Mouse (Mus musculus): ENCODE measurements around the gene Dnajc4. TPM values are rescaled to one million over a fixed set of nuclear protein-coding genes. Genes with fewer than 3 reads are reported as not detected.

The Dnajc4 gene
- polyA plus RNA-seq, 2 experiments: 24.4 to 32.4 TPM

DNA sequence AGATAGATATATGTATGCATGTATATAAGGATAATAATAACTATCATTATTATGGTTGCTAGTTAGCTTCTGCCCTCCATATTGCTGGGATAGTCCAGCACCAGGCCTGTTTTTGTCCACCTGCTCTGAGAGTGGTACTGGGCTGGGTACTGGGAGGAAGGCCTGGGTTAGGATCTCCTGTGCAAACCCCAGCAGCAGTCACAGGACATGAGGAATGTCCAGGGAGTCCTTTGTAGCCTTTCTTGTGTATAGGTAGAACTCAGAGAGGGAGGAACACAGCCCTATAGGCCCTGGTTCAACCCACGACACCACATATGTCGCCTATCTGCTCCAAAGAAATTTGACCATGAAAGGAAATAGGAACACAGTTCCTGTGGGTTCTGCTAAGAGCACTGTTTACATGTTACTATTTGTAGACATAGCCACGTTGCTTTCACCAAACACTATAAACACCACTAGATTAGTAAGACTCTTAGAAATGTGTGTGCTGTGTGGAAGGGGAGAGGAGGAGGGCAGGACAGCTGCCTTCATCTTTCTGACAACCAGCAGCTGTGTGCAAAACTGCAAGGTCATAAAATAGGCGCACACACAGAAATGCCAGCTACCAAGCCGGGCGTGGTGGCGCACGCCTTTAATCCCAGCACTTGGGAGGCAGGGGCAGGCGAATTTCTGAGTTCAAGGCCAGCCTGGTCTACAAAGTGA, 14.7 kb upstream of the Dnajc4 start:
- H3K4me3 ChIP-seq (replicated peaks; ENCODE audit: low read length): no peak overlapping the region
- H3K36me3 ChIP-seq (ENCODE audit: control insufficient read depth, insufficient read depth, low read length): no peaks in the 10 kb centered on the region
- H3K4me1 ChIP-seq (ENCODE audit: control insufficient read depth, insufficient read depth, low read length): no peaks in the 10 kb centered on the region
- H3K9me3 ChIP-seq (ENCODE audit: control insufficient read depth, low read length): no peaks in the 10 kb centered on the region
- no peak for TF ChIP-seq POLR2A (IDR thresholded peaks at IDR 0.05; ENCODE audit: borderline replicate concordance, extremely low read depth, insufficient read depth, insufficient read length)
- H3K9ac ChIP-seq (ENCODE audit: low read depth, low read length, severe bottlenecking): no peak overlapping the region
- no peak for DNase-seq (ENCODE audit: low spot score)
- no peaks in the 10 kb centered on the region for H3K27me3 ChIP-seq (ENCODE audit: control insufficient read depth, insufficient read depth, low read length)
- no peak overlapping the region for H3K4me2 ChIP-seq (replicated peaks; ENCODE audit: low read depth, low read length, severe bottlenecking)
- 75% methylated on average over 9 of the region's 9 CpGs for WGBS
- no peak overlapping the region for H3K27ac ChIP-seq (replicated peaks; ENCODE audit: low read depth, low read length)
- no peak for ATAC-seq (ENCODE audit: low FRiP score, low read depth)

DNA sequence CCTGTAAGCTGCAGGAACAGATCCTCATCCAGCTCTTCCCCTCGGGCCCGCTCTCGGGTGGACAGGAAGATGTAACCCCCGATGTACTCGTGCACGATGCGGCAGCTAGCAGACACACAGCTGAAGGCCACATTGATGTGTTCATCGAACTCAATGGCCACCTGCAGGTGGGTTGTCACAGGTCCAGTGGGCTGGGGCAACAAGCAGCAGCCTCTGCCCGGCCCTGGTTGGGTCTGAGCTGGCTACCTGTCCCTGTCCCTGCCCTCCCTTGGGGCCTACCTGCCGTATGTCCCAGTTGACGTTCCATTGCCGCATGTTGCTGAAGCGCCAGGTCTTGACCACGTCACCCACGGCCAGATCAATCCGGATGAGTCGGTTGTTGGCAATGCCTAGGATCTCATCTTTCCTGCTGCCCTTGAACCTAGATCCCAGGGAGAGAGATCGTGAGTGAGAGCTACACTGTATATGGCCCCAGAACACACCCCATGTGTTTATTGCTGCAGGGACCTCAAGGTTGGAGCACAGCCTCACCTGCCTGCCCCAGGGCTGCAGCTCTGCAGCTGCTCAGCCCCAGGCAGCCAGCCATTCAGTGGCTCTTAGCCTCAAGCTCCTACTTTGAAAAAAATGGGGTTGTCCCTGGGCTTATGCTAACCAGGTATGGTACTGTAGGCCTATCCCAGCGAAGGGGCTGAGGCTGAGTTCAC, 7.1 kb upstream of the Dnajc4 start:
- peaks cover 22% of the 10 kb centered on the region for H3K36me3 ChIP-seq (ENCODE audit: control insufficient read depth, insufficient read depth, low read length)
- H3K4me1 ChIP-seq (ENCODE audit: control insufficient read depth, insufficient read depth, low read length): peaks cover 17% of the 10 kb centered on the region
- no peak for ATAC-seq (ENCODE audit: low FRiP score, low read depth)
- H3K27me3 ChIP-seq (ENCODE audit: control insufficient read depth, insufficient read depth, low read length): no peaks in the 10 kb centered on the region
- no peak overlapping the region for H3K4me2 ChIP-seq (replicated peaks; ENCODE audit: low read depth, low read length, severe bottlenecking)
- no peak for DNase-seq (ENCODE audit: low spot score)
- no peak overlapping the region for H3K9ac ChIP-seq (ENCODE audit: low read depth, low read length, severe bottlenecking)
- no peak overlapping the region for H3K27ac ChIP-seq (replicated peaks; ENCODE audit: low read depth, low read length)
- 94% methylated on average over 19 of the region's 19 CpGs for WGBS
- no peak overlapping the region for H3K4me3 ChIP-seq (replicated peaks; ENCODE audit: low read length)
- TF ChIP-seq POLR2A (IDR thresholded peaks at IDR 0.05; ENCODE audit: borderline replicate concordance, extremely low read depth, insufficient read depth, insufficient read length): no peak
- H3K9me3 ChIP-seq (ENCODE audit: control insufficient read depth, low read length): no peaks in the 10 kb centered on the region

DNA sequence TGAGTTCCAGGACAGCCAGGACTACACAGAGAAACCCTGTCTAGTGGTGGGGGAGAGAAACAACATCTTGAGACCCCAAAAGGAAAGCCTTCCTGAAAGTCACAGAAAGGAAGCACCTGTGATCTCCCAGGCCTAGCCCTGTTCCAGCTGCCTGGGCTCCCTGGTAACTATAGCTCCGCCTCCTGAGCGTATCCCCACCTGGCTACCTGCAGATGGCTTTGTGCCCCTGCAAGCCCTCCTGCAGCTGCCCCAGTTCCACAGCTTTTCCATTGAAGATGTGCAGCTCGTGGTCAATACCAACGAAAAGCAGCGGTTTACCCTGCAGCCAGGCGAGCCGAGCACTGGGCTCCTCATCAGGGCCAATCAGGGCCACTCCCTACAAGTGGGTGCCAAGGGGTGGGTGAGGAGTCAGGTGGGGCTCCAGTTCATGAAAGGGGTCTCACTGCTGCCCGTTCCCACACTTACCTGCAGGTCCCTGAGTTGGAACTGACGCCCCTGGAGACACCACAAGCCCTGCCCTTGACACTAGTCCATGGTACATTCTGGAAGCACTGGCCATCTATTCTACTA, 5.4 kb upstream of the Dnajc4 start:
- ATAC-seq (ENCODE audit: low FRiP score, low read depth) (no peak), DNase-seq (ENCODE audit: low spot score) (no peak)
- Histone ChIP-seq H3K27ac (replicated peaks; ENCODE audit: low read depth, low read length) (no peak overlapping the region), H3K27me3 (ENCODE audit: control insufficient read depth, insufficient read depth, low read length) (no peaks in the 10 kb centered on the region), H3K9me3 (ENCODE audit: control insufficient read depth, low read length) (no peaks in the 10 kb centered on the region), H3K36me3 (ENCODE audit: control insufficient read depth, insufficient read depth, low read length) (peaks cover 22% of the 10 kb centered on the region), H3K4me1 (ENCODE audit: control insufficient read depth, insufficient read depth, low read length) (peaks cover 22% of the 10 kb centered on the region), H3K9ac (ENCODE audit: low read depth, low read length, severe bottlenecking) (no peak overlapping the region), H3K4me2 (replicated peaks; ENCODE audit: low read depth, low read length, severe bottlenecking) (no peak overlapping the region), H3K4me3 (replicated peaks; ENCODE audit: low read length) (no peak overlapping the region)
- WGBS: 79% methylated on average over 9 of the region's 9 CpGs
- no peak for TF ChIP-seq POLR2A (IDR thresholded peaks at IDR 0.05; ENCODE audit: borderline replicate concordance, extremely low read depth, insufficient read depth, insufficient read length)

DNA sequence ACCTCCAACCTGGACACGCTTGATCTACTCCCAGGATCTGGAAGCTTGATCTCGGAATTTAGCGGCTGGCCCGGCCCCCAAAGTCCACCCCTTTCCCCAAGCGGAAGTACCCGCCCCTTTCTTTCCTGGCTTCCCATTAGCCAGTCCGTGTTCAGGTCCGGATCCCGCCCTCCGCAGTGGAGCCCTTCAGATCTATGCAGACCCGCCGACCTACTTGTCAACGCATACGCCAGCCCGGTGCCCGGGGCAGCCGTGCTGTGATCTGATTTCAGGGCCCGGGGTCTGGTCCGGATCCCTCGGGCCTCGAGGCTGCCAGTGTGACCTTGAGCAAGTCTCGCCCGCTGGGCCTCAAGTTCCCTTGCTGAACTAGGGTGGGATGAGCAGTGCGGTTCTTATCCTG, 3.6 kb upstream of the Dnajc4 start, which contains the start of the genes Nudt22 and Trpt1:
TSS of gene Nudt22 (minus strand) at position 112 of the 400 bp plus-strand sequence.
TSS of gene Trpt1 (plus strand) at position 126 of the 400 bp plus-strand sequence.
- WGBS: 0% methylated on average over 24 of the region's 24 CpGs
- TF ChIP-seq POLR2A (IDR thresholded peaks at IDR 0.05; ENCODE audit: borderline replicate concordance, extremely low read depth, insufficient read depth, insufficient read length): peak; percentile 32; the same call in 1 of the 2 replicates
- H3K4me2 ChIP-seq (replicated peaks; ENCODE audit: low read depth, low read length, severe bottlenecking): peak within 1 kb of the TSS; percentile 81
- H3K27me3 ChIP-seq (ENCODE audit: control insufficient read depth, insufficient read depth, low read length): no peaks in the 10 kb centered on the region
- H3K9me3 ChIP-seq (ENCODE audit: control insufficient read depth, low read length): no peaks in the 10 kb centered on the region
- peaks cover 22% of the 10 kb centered on the region for H3K36me3 ChIP-seq (ENCODE audit: control insufficient read depth, insufficient read depth, low read length)
- H3K4me3 ChIP-seq (replicated peaks; ENCODE audit: low read length): peak within 1 kb of the TSS; percentile 62
- peaks cover 29% of the 10 kb centered on the region for H3K4me1 ChIP-seq (ENCODE audit: control insufficient read depth, insufficient read depth, low read length)
- ATAC-seq (ENCODE audit: low FRiP score, low read depth) (peak; percentile 80), DNase-seq (ENCODE audit: low spot score) (peak; percentile 88)
- H3K27ac ChIP-seq (replicated peaks; ENCODE audit: low read depth, low read length): peak within 1 kb of the TSS; percentile 63
- peak within 1 kb of the TSS; percentile 68 for H3K9ac ChIP-seq (ENCODE audit: low read depth, low read length, severe bottlenecking)

DNA sequence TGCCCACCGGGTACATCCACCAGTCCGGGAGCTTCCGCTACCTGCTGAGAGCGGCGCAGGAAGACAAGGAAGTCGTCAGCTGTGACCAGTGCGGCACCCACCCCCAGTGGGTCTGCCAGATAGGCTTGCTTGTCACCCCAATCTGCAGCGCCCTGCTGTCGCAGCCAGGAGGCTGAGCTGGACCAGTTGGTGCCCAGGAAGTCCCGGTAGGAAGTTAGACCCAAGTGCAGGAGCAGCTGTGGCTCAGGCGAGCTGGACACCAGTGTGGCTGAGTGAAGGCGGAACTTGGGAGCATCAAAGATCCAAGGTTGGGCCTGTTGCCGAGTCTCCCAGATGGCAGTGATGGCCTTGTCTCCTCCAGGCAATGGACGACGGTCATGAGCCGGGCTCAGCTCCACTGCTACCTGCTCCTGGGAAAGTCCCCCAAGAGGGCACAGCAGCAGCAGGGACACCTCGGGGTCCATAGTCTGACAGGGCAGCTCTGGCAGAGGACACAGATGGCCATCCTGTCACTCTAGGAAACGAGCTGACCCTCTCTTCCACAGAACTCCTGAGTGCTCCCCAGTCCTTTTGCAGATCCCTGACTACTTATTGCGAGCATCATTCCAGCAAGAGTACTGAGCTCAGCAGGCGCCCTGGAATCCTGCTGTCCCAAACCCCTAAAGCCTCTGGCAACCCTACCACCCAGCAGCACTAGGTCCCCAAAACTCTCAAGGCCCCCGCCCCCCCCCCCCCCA, 3.1 kb upstream of the Dnajc4 start:
- TF ChIP-seq POLR2A (IDR thresholded peaks at IDR 0.05; ENCODE audit: borderline replicate concordance, extremely low read depth, insufficient read depth, insufficient read length): no peak
- Histone ChIP-seq H3K4me2 (replicated peaks; ENCODE audit: low read depth, low read length, severe bottlenecking) (peak overlapping the region; percentile 81), H3K4me3 (replicated peaks; ENCODE audit: low read length) (peak overlapping the region; percentile 62), H3K9me3 (ENCODE audit: control insufficient read depth, low read length) (no peaks in the 10 kb centered on the region), H3K9ac (ENCODE audit: low read depth, low read length, severe bottlenecking) (peak overlapping the region; percentile 68), H3K27ac (replicated peaks; ENCODE audit: low read depth, low read length) (no peak overlapping the region; the same call in 1 of the 2 replicates), H3K36me3 (ENCODE audit: control insufficient read depth, insufficient read depth, low read length) (peaks cover 21% of the 10 kb centered on the region), H3K27me3 (ENCODE audit: control insufficient read depth, insufficient read depth, low read length) (no peaks in the 10 kb centered on the region), H3K4me1 (ENCODE audit: control insufficient read depth, insufficient read depth, low read length) (peaks cover 29% of the 10 kb centered on the region)
- ATAC-seq (ENCODE audit: low FRiP score, low read depth) (no peak), DNase-seq (ENCODE audit: low spot score) (no peak)
- 46% methylated on average over 21 of the region's 21 CpGs for WGBS
